Mouse (Mus musculus) liver, embryonic 14.5 days (tissue): ENCODE measurements around the gene Gjb4. TPM values are rescaled to one million over a fixed set of nuclear protein-coding genes. Genes with fewer than 3 reads are reported as not detected.

Experiments used
- ATAC-seq: fragments of 200-750 bp; cut with Nextera tagmentation; 2 replicates; pipeline ENCODE4 v1.8.0; 2017; ENCODE audit warnings: moderate number of reproducible peaks, mild to moderate bottlenecking, moderate library complexity; ENCODE audit not compliant: insufficient read depth
- DNase-seq, 3 experiments: peaks; one replicate each; pipeline ENCODE4 v3.0.0-alpha.2; 2012 to 2013; ENCODE audit warnings: low read depth in 3 of 3, low spot score in 3 of 3
- H3K27ac ChIP-seq: fragments of 300-500 bp; sonication (generic); 2 replicates; pipeline ENCODE4 v1.5.1; 2014; ENCODE audit warnings: moderate library complexity, mild to moderate bottlenecking, control low read depth, inconsistent platforms
- H3K27me3 ChIP-seq: fragments of 300-500 bp; sonication (generic); 2 replicates; pipeline ENCODE4 v1.6.1; 2014; ENCODE audit warnings: mild to moderate bottlenecking, low read length, moderate library complexity; ENCODE audit not compliant: control insufficient read depth, insufficient read depth
- H3K36me3 ChIP-seq: fragments of 300-500 bp; sonication (generic); replicated peaks from 2 replicates; pipeline ENCODE4 v1.6.1; 2014; ENCODE audit warnings: low read depth; ENCODE audit not compliant: control insufficient read depth, insufficient read depth
- H3K4me1 ChIP-seq, 2 experiments: fragments of 200-500 bp in 1 of 2; fragments of 300-500 bp in 1 of 2; sonication (generic) in 1 of 2; replicated peaks; 2 replicates each; pipeline ENCODE4 v1.6.1; 2012 to 2014; ENCODE audit warnings: antibody characterized with exemption in 1 of 2, inconsistent platforms in 1 of 2, low read length in 1 of 2; ENCODE audit not compliant: control insufficient read depth in 2 of 2, insufficient read depth in 2 of 2
- H3K4me2 ChIP-seq: fragments of 300-500 bp; sonication (generic); 2 replicates; pipeline ENCODE4 v1.6.1; 2014; ENCODE audit warnings: low read depth, mild to moderate bottlenecking, control low read depth, moderate library complexity
- H3K4me3 ChIP-seq, 2 experiments: fragments of 200-500 bp in 1 of 2; fragments of 300-500 bp in 1 of 2; sonication (generic) in 1 of 2; 2 replicates each; pipeline ENCODE4 v1.5.1; 2012 to 2014; ENCODE audit warnings: low read depth in 2 of 2, low read length in 2 of 2, mild to moderate bottlenecking in 2 of 2, control low read depth in 1 of 2, inconsistent platforms in 1 of 2, moderate library complexity in 1 of 2; ENCODE audit not compliant: insufficient read depth in 1 of 2
- H3K9ac ChIP-seq: fragments of 300-500 bp; sonication (generic); replicated peaks from 2 replicates; pipeline ENCODE4 v1.6.1; 2014; ENCODE audit warnings: mild to moderate bottlenecking, control low read depth, moderate library complexity
- H3K9me3 ChIP-seq: fragments of 300-500 bp; sonication (generic); 2 replicates; pipeline ENCODE4 v1.6.1; 2016; ENCODE audit warnings: low read length, mixed read lengths; ENCODE audit not compliant: control insufficient read depth
- CTCF ChIP-seq: IDR thresholded peaks from 2 replicates; pipeline ENCODE4 v1.5.1; 2016; ENCODE audit warnings: antibody characterized with exemption, low read depth, control low read depth
- EP300 ChIP-seq: IDR thresholded peaks from 2 replicates; pipeline ENCODE4 v1.6.1; 2016; ENCODE audit warnings: antibody characterized with exemption, low read depth
- WGBS: fragments of 180-500 bp; shearing (Covaris S2); extraction: QIAGEN DNeasy Blood & Tissue Kit; methylation state at CpG from one replicate; pipeline ENCODE4 v1.1.7; 2014; ENCODE audit not compliant: insufficient replicate concordance; 5-methylcytosine and 5-hydroxymethylcytosine counted together
- polyA plus RNA-seq, 2 experiments: library from polyadenylated mRNA; depleted of rRNA in 1 of 2; stranded (reverse) in 1 of 2; unstranded in 1 of 2; fragments of >200 nt; fragmentation: Nextera tagmentation in 1 of 2; extraction: Ambion mirVana in 1 of 2; gene quantifications; 2 replicates each; pipeline versions ENCODE4 v1.2.1 to v1.2.3; 2012 to 2014

Gjb4 gene
- polyA plus RNA-seq, 2 experiments = not detected

- no peak for ATAC-seq
- 54% methylated on average over 10 of the region's 10 CpGs for WGBS
- Histone ChIP-seq H3K4me1 (peaks cover 0 to 1% of the 10 kb centered on the region in 2 experiments; a peak in 1 of 4 replicates), H3K27me3 (no peaks in the 10 kb centered on the region; the same call in 1 of the 2 replicates), H3K9me3 (no peaks in the 10 kb centered on the region), H3K27ac (no peak overlapping the region), H3K4me3 (no peak overlapping the region), H3K4me2 (no peak overlapping the region), H3K36me3 (no peaks in the 10 kb centered on the region), H3K9ac (no peak overlapping the region)
- no peak for DNase-seq
- no peak for TF ChIP-seq EP300
- no peak for TF ChIP-seq CTCF
Observed at GRCm38 (mm10) chr4:127324296-127324695, 29.6 kb downstream of the Gjb4 start.

GRCm38 (mm10) chr4:127323651-127324050 lies 30.2 kb downstream of the Gjb4 start:
- Histone ChIP-seq H3K4me2 (no peak overlapping the region), H3K9ac (no peak overlapping the region), H3K4me1 (peaks cover 0 to 1% of the 10 kb centered on the region in 2 experiments; a peak in 1 of 4 replicates), H3K27me3 (no peaks in the 10 kb centered on the region; the same call in 1 of the 2 replicates), H3K4me3 (no peak overlapping the region), H3K27ac (no peak overlapping the region), H3K36me3 (no peaks in the 10 kb centered on the region), H3K9me3 (no peaks in the 10 kb centered on the region)
- ATAC-seq (no peak), DNase-seq (no peak)
- 55% methylated on average over 3 of the region's 3 CpGs for WGBS
- no peak for TF ChIP-seq EP300
- TF ChIP-seq CTCF = no peak

GRCm38 (mm10) chr4:127319613-127320012 lies 34.3 kb downstream of the Gjb4 start:
- Histone ChIP-seq H3K36me3 (no peaks in the 10 kb centered on the region), H3K4me2 (no peak overlapping the region), H3K9me3 (no peaks in the 10 kb centered on the region), H3K9ac (no peak overlapping the region), H3K4me3 (no peak overlapping the region), H3K4me1 (no peaks in the 10 kb centered on the region), H3K27ac (no peak overlapping the region), H3K27me3 (no peaks in the 10 kb centered on the region)
- ATAC-seq = no peak
- TF ChIP-seq EP300 (no peak), CTCF (peak; percentile 85)
- WGBS = 1% methylated on average over 3 of the region's 3 CpGs
- peak; percentile 12 to 35 (median 20) for DNase-seq

DNA sequence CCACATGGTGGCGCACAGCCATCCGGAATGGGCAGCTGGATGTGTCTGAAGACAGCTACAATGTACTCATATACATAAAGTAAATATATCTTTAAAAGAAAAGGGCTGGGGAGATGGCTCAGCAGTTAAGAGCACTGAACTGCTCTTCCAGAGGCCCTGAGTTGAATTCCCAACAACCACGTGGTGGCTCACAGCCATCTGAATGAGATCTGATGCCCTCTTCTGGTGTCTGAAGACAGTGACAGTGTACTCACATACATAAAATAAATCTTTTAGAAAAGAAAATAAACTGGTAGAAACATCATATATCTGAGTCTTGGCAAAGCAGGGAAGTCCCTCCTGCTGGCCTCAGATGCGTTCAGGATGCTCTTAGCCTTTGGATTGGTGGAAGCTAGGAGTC lies 36.7 kb downstream of the Gjb4 start:
- H3K36me3 ChIP-seq = no peaks in the 10 kb centered on the region
- no peak overlapping the region for H3K27ac ChIP-seq
- H3K4me1 ChIP-seq = no peaks in the 10 kb centered on the region
- H3K27me3 ChIP-seq = no peaks in the 10 kb centered on the region; the same call in none of the 2 replicates
- no peak overlapping the region for H3K9ac ChIP-seq
- ATAC-seq (no peak), DNase-seq (no peak)
- WGBS = 50% methylated on average over 4 of the region's 4 CpGs
- no peak overlapping the region for H3K4me2 ChIP-seq
- no peaks in the 10 kb centered on the region for H3K9me3 ChIP-seq
- H3K4me3 ChIP-seq = no peak overlapping the region
- TF ChIP-seq CTCF (0 out of 2 replicates have a peak, but pooled peaks have one; percentile 3), EP300 (no peak)

GRCm38 (mm10) chr4:127315753-127316152 lies 38.1 kb downstream of the Gjb4 start:
- no peaks in the 10 kb centered on the region for H3K9me3 ChIP-seq
- no peak overlapping the region for H3K4me3 ChIP-seq
- DNase-seq (no peak), ATAC-seq (no peak)
- H3K36me3 ChIP-seq = no peaks in the 10 kb centered on the region
- no peak overlapping the region for H3K4me2 ChIP-seq
- no peak overlapping the region for H3K9ac ChIP-seq
- no peaks in the 10 kb centered on the region for H3K4me1 ChIP-seq
- no peaks in the 10 kb centered on the region; the same call in none of the 2 replicates for H3K27me3 ChIP-seq
- 65% methylated on average over 8 of the region's 8 CpGs for WGBS
- H3K27ac ChIP-seq = no peak overlapping the region
- TF ChIP-seq EP300 (no peak), CTCF (no peak)
